Mouse (Mus musculus) cortical plate, adult 2 months (tissue): Measurements from ENCODE around the gene Shank2.

Experiments
- CTCF ChIP-seq: fragments of 200-500 bp; IDR thresholded peaks from 2 replicates; pipeline ENCODE4 v1.5.1; 2011; ENCODE audit warnings: mild to moderate bottlenecking, control low read depth, low read length; ENCODE audit not compliant: insufficient read depth; ENCODE audit errors: extremely low read depth
- POLR2A ChIP-seq: fragments of 200-500 bp; IDR thresholded peaks from 2 replicates; pipeline ENCODE4 v1.6.1; 2011; ENCODE audit warnings: mild to moderate bottlenecking, low read length, control low read depth; ENCODE audit not compliant: insufficient read depth; ENCODE audit errors: extremely low read depth

GRCm38 (mm10) chr7:144390676-144391075 is 388.9 kb downstream of the Shank2 start:
- TF ChIP-seq POLR2A (no peak), CTCF (no peak)
